Mouse (Mus musculus): ENCODE results near the gene Capn12. TPM values are rescaled to one million over a fixed set of nuclear protein-coding genes. Genes with fewer than 3 reads are reported as not detected.

Capn12 gene
- polyA plus RNA-seq, 1 experiment from 2014 or later = 0.67 TPM

- Histone ChIP-seq H3K4me1 (ENCODE audit: control insufficient read depth, insufficient read depth, low read length) (peaks cover 64% of the 10 kb centered on the region), H3K27me3 (ENCODE audit: control insufficient read depth, insufficient read depth, low read length) (no peaks in the 10 kb centered on the region), H3K9ac (replicated peaks; ENCODE audit: low read depth, low read length) (no peak overlapping the region), H3K36me3 (ENCODE audit: control insufficient read depth, insufficient read depth, low read length) (no peaks in the 10 kb centered on the region; the same call in 1 of the 2 replicates), H3K27ac (ENCODE audit: low read length) (peak overlapping the region; percentile 90), H3K9me3 (ENCODE audit: control insufficient read depth, low read depth, low read length) (no peaks in the 10 kb centered on the region), H3K4me3 (ENCODE audit: low read depth, low read length) (no peak overlapping the region), H3K4me2 (replicated peaks; ENCODE audit: low read depth, low read length) (peak overlapping the region; percentile 8; the same call in 1 of the 2 replicates)
- 12% methylated on average over 9 of the region's 9 CpGs for WGBS
- peak; percentile 73 for ATAC-seq (ENCODE audit: insufficient number of reproducible peaks, insufficient read depth, low FRiP score, low read depth)
Observed at GRCm38 (mm10) chr7:28925317-28925716, 44.1 kb downstream of the Capn12 start.

GRCm38 (mm10) chr7:28926172-28926571, 45.0 kb downstream of the Capn12 start:
- Histone ChIP-seq H3K27ac (ENCODE audit: low read length) (peak overlapping the region; percentile 90), H3K9me3 (ENCODE audit: control insufficient read depth, low read depth, low read length) (no peaks in the 10 kb centered on the region), H3K4me1 (ENCODE audit: control insufficient read depth, insufficient read depth, low read length) (peaks cover 65% of the 10 kb centered on the region), H3K4me3 (ENCODE audit: low read depth, low read length) (no peak overlapping the region), H3K4me2 (replicated peaks; ENCODE audit: low read depth, low read length) (no peak overlapping the region), H3K36me3 (ENCODE audit: control insufficient read depth, insufficient read depth, low read length) (no peaks in the 10 kb centered on the region; the same call in 1 of the 2 replicates), H3K27me3 (ENCODE audit: control insufficient read depth, insufficient read depth, low read length) (no peaks in the 10 kb centered on the region), H3K9ac (replicated peaks; ENCODE audit: low read depth, low read length) (no peak overlapping the region)
- WGBS = 64% methylated on average over 2 of the region's 2 CpGs
- no peak for ATAC-seq (ENCODE audit: insufficient number of reproducible peaks, insufficient read depth, low FRiP score, low read depth)

GRCm38 (mm10) chr7:28929381-28929780, 48.2 kb downstream of the Capn12 start:
- Histone ChIP-seq H3K27me3 (ENCODE audit: control insufficient read depth, insufficient read depth, low read length) (no peaks in the 10 kb centered on the region), H3K36me3 (ENCODE audit: control insufficient read depth, insufficient read depth, low read length) (no peaks in the 10 kb centered on the region; the same call in 1 of the 2 replicates), H3K4me2 (replicated peaks; ENCODE audit: low read depth, low read length) (no peak overlapping the region), H3K4me1 (ENCODE audit: control insufficient read depth, insufficient read depth, low read length) (peaks cover 60% of the 10 kb centered on the region), H3K9ac (replicated peaks; ENCODE audit: low read depth, low read length) (no peak overlapping the region), H3K27ac (ENCODE audit: low read length) (peak overlapping the region; percentile 46; the same call in 1 of the 2 replicates), H3K9me3 (ENCODE audit: control insufficient read depth, low read depth, low read length) (no peaks in the 10 kb centered on the region), H3K4me3 (ENCODE audit: low read depth, low read length) (no peak overlapping the region)
- ATAC-seq (ENCODE audit: insufficient number of reproducible peaks, insufficient read depth, low FRiP score, low read depth) = 0 out of 2 replicates have a peak, but pooled peaks have one; percentile 16
- WGBS = 15% methylated on average over 3 of the region's 3 CpGs

GRCm38 (mm10) chr7:28930320-28931031, 49.3 kb downstream of the Capn12 start:
- ATAC-seq (ENCODE audit: insufficient number of reproducible peaks, insufficient read depth, low FRiP score, low read depth) = no peak
- H3K9me3 ChIP-seq (ENCODE audit: control insufficient read depth, low read depth, low read length) = no peaks in the 10 kb centered on the region
- H3K4me1 ChIP-seq (ENCODE audit: control insufficient read depth, insufficient read depth, low read length) = peaks cover 49% of the 10 kb centered on the region
- WGBS = 37% methylated on average over 5 of the region's 5 CpGs
- H3K4me2 ChIP-seq (replicated peaks; ENCODE audit: low read depth, low read length) = no peak overlapping the region
- H3K4me3 ChIP-seq (ENCODE audit: low read depth, low read length) = no peak overlapping the region
- no peak overlapping the region for H3K9ac ChIP-seq (replicated peaks; ENCODE audit: low read depth, low read length)
- H3K36me3 ChIP-seq (ENCODE audit: control insufficient read depth, insufficient read depth, low read length) = no peaks in the 10 kb centered on the region; the same call in 1 of the 2 replicates
- H3K27me3 ChIP-seq (ENCODE audit: control insufficient read depth, insufficient read depth, low read length) = no peaks in the 10 kb centered on the region
- peak overlapping the region; percentile 61; the same call in 1 of the 2 replicates for H3K27ac ChIP-seq (ENCODE audit: low read length)

- Histone ChIP-seq H3K36me3 (ENCODE audit: control insufficient read depth, insufficient read depth, low read length) (no peaks in the 10 kb centered on the region; the same call in 1 of the 2 replicates), H3K9me3 (ENCODE audit: control insufficient read depth, low read depth, low read length) (no peaks in the 10 kb centered on the region), H3K27me3 (ENCODE audit: control insufficient read depth, insufficient read depth, low read length) (no peaks in the 10 kb centered on the region), H3K27ac (ENCODE audit: low read length) (peak overlapping the region; percentile 61), H3K4me2 (replicated peaks; ENCODE audit: low read depth, low read length) (no peak overlapping the region), H3K9ac (replicated peaks; ENCODE audit: low read depth, low read length) (no peak overlapping the region), H3K4me3 (ENCODE audit: low read depth, low read length) (no peak overlapping the region), H3K4me1 (ENCODE audit: control insufficient read depth, insufficient read depth, low read length) (peaks cover 46% of the 10 kb centered on the region)
- peak; percentile 66 for ATAC-seq (ENCODE audit: insufficient number of reproducible peaks, insufficient read depth, low FRiP score, low read depth)
- WGBS = 69% methylated on average over 7 of the region's 7 CpGs
Observed at GRCm38 (mm10) chr7:28931032-28931694, 49.9 kb downstream of the Capn12 start.

- Histone ChIP-seq H3K9ac (replicated peaks; ENCODE audit: low read depth, low read length) (no peak overlapping the region), H3K4me2 (replicated peaks; ENCODE audit: low read depth, low read length) (no peak overlapping the region), H3K27ac (ENCODE audit: low read length) (peak overlapping the region; percentile 61; the same call in 1 of the 2 replicates), H3K36me3 (ENCODE audit: control insufficient read depth, insufficient read depth, low read length) (no peaks in the 10 kb centered on the region; the same call in 1 of the 2 replicates), H3K27me3 (ENCODE audit: control insufficient read depth, insufficient read depth, low read length) (no peaks in the 10 kb centered on the region), H3K4me3 (ENCODE audit: low read depth, low read length) (no peak overlapping the region), H3K9me3 (ENCODE audit: control insufficient read depth, low read depth, low read length) (no peaks in the 10 kb centered on the region), H3K4me1 (ENCODE audit: control insufficient read depth, insufficient read depth, low read length) (peaks cover 49% of the 10 kb centered on the region)
- ATAC-seq (ENCODE audit: insufficient number of reproducible peaks, insufficient read depth, low FRiP score, low read depth) = 0 out of 2 replicates have a peak, but pooled peaks have one; percentile 2
- WGBS = 72% methylated on average over 4 of the region's 4 CpGs
Observed at GRCm38 (mm10) chr7:28931695-28932039, 50.4 kb downstream of the Capn12 start.

- H3K4me1 ChIP-seq (ENCODE audit: control insufficient read depth, insufficient read depth, low read length) = peaks cover 57% of the 10 kb centered on the region
- H3K27ac ChIP-seq (ENCODE audit: low read length) = no peak overlapping the region
- no peak overlapping the region for H3K4me3 ChIP-seq (ENCODE audit: low read depth, low read length)
- no peak for ATAC-seq (ENCODE audit: insufficient number of reproducible peaks, insufficient read depth, low FRiP score, low read depth)
- no peaks in the 10 kb centered on the region; the same call in 1 of the 2 replicates for H3K36me3 ChIP-seq (ENCODE audit: control insufficient read depth, insufficient read depth, low read length)
- H3K9ac ChIP-seq (replicated peaks; ENCODE audit: low read depth, low read length) = no peak overlapping the region
- no peaks in the 10 kb centered on the region for H3K9me3 ChIP-seq (ENCODE audit: control insufficient read depth, low read depth, low read length)
- H3K27me3 ChIP-seq (ENCODE audit: control insufficient read depth, insufficient read depth, low read length) = no peaks in the 10 kb centered on the region
- 61% methylated on average over 6 of the region's 6 CpGs for WGBS
- no peak overlapping the region for H3K4me2 ChIP-seq (replicated peaks; ENCODE audit: low read depth, low read length)
Observed at GRCm38 (mm10) chr7:28932421-28933041, 51.3 kb downstream of the Capn12 start.

GRCm38 (mm10) chr7:28933825-28934224, 52.6 kb downstream of the Capn12 start:
- Histone ChIP-seq H3K4me3 (ENCODE audit: low read depth, low read length) (no peak overlapping the region), H3K36me3 (ENCODE audit: control insufficient read depth, insufficient read depth, low read length) (no peaks in the 10 kb centered on the region; the same call in 1 of the 2 replicates), H3K9me3 (ENCODE audit: control insufficient read depth, low read depth, low read length) (no peaks in the 10 kb centered on the region), H3K4me1 (ENCODE audit: control insufficient read depth, insufficient read depth, low read length) (peaks cover 57% of the 10 kb centered on the region), H3K4me2 (replicated peaks; ENCODE audit: low read depth, low read length) (no peak overlapping the region), H3K27ac (ENCODE audit: low read length) (no peak overlapping the region), H3K27me3 (ENCODE audit: control insufficient read depth, insufficient read depth, low read length) (no peaks in the 10 kb centered on the region), H3K9ac (replicated peaks; ENCODE audit: low read depth, low read length) (no peak overlapping the region)
- 90% methylated on average over 2 of the region's 2 CpGs for WGBS
- ATAC-seq (ENCODE audit: insufficient number of reproducible peaks, insufficient read depth, low FRiP score, low read depth) = no peak
